Mouse (Mus musculus) midbrain, embryonic 12.5 days (tissue): ENCODE measurements around the gene Gm17535. TPM values are rescaled to one million over a fixed set of nuclear protein-coding genes. Genes with fewer than 3 reads are reported as not detected.
"Not testable (repeated sequence)": the region's sequence is repeated elsewhere in the genome, so short reads cannot be mapped to it uniquely, and the experiment has no call there.

ENCODE experiments used
- ATAC-seq: fragments of 200-750 bp; cut with Nextera tagmentation; 2 replicates; pipeline ENCODE4 v1.8.0; 2017; ENCODE audit warnings: low read depth, moderate TSS enrichment, moderate library complexity; ENCODE audit not compliant: low FRiP score
- H3K27ac ChIP-seq: fragments of 300-500 bp; sonication (generic); replicated peaks from 2 replicates; pipeline ENCODE4 v1.5.1; 2016; ENCODE audit warnings: mild to moderate bottlenecking
- H3K27me3 ChIP-seq: fragments of 300-500 bp; sonication (generic); 2 replicates; pipeline ENCODE4 v1.6.1; 2016; ENCODE audit warnings: mild to moderate bottlenecking
- H3K36me3 ChIP-seq: fragments of 300-500 bp; sonication (generic); 2 replicates; pipeline ENCODE4 v1.6.1; 2016
- H3K4me1 ChIP-seq: fragments of 300-500 bp; sonication (generic); 2 replicates; pipeline ENCODE4 v1.6.1; 2016
- H3K4me2 ChIP-seq: fragments of 300-500 bp; sonication (generic); replicated peaks from 2 replicates; pipeline ENCODE4 v1.6.1; 2016; ENCODE audit warnings: mild to moderate bottlenecking, moderate library complexity
- H3K4me3 ChIP-seq: fragments of 300-500 bp; sonication (generic); 2 replicates; pipeline ENCODE4 v1.5.1; 2016; ENCODE audit warnings: mild to moderate bottlenecking
- H3K9ac ChIP-seq: fragments of 300-500 bp; sonication (generic); replicated peaks from 2 replicates; pipeline ENCODE4 v1.6.1; 2016; ENCODE audit warnings: mild to moderate bottlenecking, moderate library complexity
- H3K9me3 ChIP-seq: fragments of 300-500 bp; sonication (generic); 2 replicates; pipeline ENCODE4 v1.6.1; 2016; ENCODE audit warnings: mild to moderate bottlenecking
- WGBS: fragments of 180-500 bp; shearing (Covaris S2); methylation state at CpG from one replicate; pipeline ENCODE4 v1.1.7; 2016; 5-methylcytosine and 5-hydroxymethylcytosine counted together
- polyA plus RNA-seq: library from polyadenylated mRNA; unstranded; fragments of >200 nt; fragmentation: Nextera tagmentation; extraction: Ambion mirVana; gene quantifications from 2 replicates; pipeline ENCODE4 v1.2.1, GENCODE M21; 2016

Gene Gm17535
- polyA plus RNA-seq, 1 experiment from 2014 or later = not detected

DNA sequence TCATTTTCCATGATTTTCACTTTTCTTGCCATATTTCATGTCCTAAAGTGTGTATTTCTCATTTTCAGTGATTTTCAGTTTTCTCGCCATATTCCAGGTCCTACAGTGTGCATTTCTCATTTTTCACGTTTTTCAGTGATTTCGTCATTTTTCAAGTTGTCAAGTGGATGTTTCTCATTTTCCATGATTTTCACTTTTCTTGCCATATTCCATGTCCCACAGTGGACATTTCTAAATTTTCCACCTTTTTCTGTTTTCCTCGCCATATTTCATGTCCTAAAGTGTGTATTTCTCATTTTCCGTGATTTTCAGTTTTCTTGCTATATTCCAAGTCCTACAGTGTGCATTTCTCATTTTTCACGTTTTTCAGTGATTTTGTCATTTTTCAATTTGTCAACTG lies 18.5 kb upstream of the Gm17535 start:
- not testable (repeated sequence) for H3K4me2 ChIP-seq, ATAC-seq, H3K27ac ChIP-seq, H3K36me3 ChIP-seq, H3K9me3 ChIP-seq, H3K9ac ChIP-seq, H3K4me3 ChIP-seq, H3K4me1 ChIP-seq, H3K27me3 ChIP-seq
- 77% methylated on average over 6 of the region's 6 CpGs for WGBS

GRCm38 (mm10) chr9:3017108-3017507 lies 17.3 kb upstream of the Gm17535 start, which contains the start of gene Gm10719:
Gene Gm10719 (plus strand): TSS chr9:3017408.
- not testable (repeated sequence) for H3K9me3 ChIP-seq, H3K27ac ChIP-seq, H3K9ac ChIP-seq, H3K4me2 ChIP-seq, H3K27me3 ChIP-seq, H3K4me3 ChIP-seq, ATAC-seq, H3K36me3 ChIP-seq, H3K4me1 ChIP-seq
- WGBS = 81% methylated on average over 1 of the region's 9 CpGs

GRCm38 (mm10) chr9:3018944-3019343 lies 15.5 kb upstream of the Gm17535 start:
- H3K9ac ChIP-seq, H3K4me3 ChIP-seq, H3K27me3 ChIP-seq, H3K9me3 ChIP-seq, H3K36me3 ChIP-seq, ATAC-seq, H3K4me1 ChIP-seq, H3K4me2 ChIP-seq, H3K27ac ChIP-seq: not testable (repeated sequence)
- 59% methylated on average over 9 of the region's 9 CpGs for WGBS

GRCm38 (mm10) chr9:3019835-3020727 lies 14.3 kb upstream of the Gm17535 start:
- H3K9ac ChIP-seq = not testable (repeated sequence)

GRCm38 (mm10) chr9:3022316-3023008 lies 11.9 kb upstream of the Gm17535 start:
- H3K36me3 ChIP-seq, H3K4me3 ChIP-seq, H3K4me1 ChIP-seq, H3K27me3 ChIP-seq, H3K4me2 ChIP-seq, H3K9me3 ChIP-seq, H3K27ac ChIP-seq, H3K9ac ChIP-seq, ATAC-seq: not testable (repeated sequence)
- WGBS = 77% methylated on average over 11 of the region's 13 CpGs

More at GRCm38 (mm10) chr9:3019835-3020727, 14.3 kb upstream of the Gm17535 start:
- H3K9me3 ChIP-seq, H3K27me3 ChIP-seq, H3K36me3 ChIP-seq, H3K4me3 ChIP-seq, H3K4me1 ChIP-seq, H3K4me2 ChIP-seq, H3K27ac ChIP-seq: not testable (repeated sequence)
- ATAC-seq = peak; percentile 60
- 75% methylated on average over 17 of the region's 19 CpGs for WGBS

DNA sequence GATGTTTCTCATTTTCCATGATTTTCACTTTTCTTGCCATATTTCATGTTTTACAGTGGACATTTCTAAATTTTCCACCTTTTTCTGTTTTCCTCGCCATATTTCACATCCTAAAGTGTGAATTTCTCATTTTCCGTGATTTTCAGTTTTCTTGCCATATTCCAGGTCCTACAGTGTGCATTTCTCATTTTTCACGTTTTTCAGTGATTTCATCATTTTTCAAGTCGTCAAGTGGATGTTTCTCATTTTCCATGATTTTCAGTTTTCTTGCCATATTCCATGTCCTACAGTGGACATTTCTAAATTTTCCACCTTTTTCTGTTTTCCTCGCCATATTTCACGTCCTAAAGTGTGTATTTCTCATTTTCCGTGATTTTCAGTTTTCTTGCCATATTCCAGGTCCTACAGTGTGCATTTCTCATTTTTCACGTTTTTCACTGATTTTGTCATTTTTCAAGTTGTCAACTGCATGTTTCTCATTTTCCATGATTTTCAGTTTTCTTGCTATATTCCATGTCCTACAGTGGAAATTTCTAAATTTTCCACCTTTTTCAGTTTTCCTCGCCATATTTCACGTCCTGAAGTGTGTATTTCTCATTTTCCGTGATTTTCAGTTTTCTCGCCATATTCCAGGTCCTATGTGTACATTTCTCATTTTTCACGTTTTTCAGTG lies 11.0 kb upstream of the Gm17535 start, which contains the start of gene Gm10718:
Gene Gm10718, plus strand, starts transcription at position 236 of the 673 bp plus-strand sequence.
- not testable (repeated sequence) for H3K27ac ChIP-seq, H3K4me3 ChIP-seq, H3K9ac ChIP-seq, H3K4me1 ChIP-seq, H3K27me3 ChIP-seq, ATAC-seq, H3K9me3 ChIP-seq, H3K36me3 ChIP-seq, H3K4me2 ChIP-seq
- WGBS = 74% methylated on average over 12 of the region's 13 CpGs

- not testable (repeated sequence) for ATAC-seq, H3K27me3 ChIP-seq
- 79% methylated on average over 16 of the region's 16 CpGs for WGBS
Measured at GRCm38 (mm10) chr9:3023985-3024648, 10.3 kb upstream of the Gm17535 start.

GRCm38 (mm10) chr9:3024912-3025467 lies 9.4 kb upstream of the Gm17535 start, which contains the start of gene Gm10717:
Gene Gm10717 (plus strand): TSS chr9:3025417.
- ATAC-seq, H3K36me3 ChIP-seq: not testable (repeated sequence)
- WGBS = 69% methylated on average over 12 of the region's 12 CpGs

More at GRCm38 (mm10) chr9:3023985-3024648, 10.3 kb upstream of the Gm17535 start:
- H3K4me1 ChIP-seq, H3K9ac ChIP-seq, H3K27ac ChIP-seq, H3K4me2 ChIP-seq, H3K4me3 ChIP-seq, H3K9me3 ChIP-seq, H3K36me3 ChIP-seq: not testable (repeated sequence)

DNA sequence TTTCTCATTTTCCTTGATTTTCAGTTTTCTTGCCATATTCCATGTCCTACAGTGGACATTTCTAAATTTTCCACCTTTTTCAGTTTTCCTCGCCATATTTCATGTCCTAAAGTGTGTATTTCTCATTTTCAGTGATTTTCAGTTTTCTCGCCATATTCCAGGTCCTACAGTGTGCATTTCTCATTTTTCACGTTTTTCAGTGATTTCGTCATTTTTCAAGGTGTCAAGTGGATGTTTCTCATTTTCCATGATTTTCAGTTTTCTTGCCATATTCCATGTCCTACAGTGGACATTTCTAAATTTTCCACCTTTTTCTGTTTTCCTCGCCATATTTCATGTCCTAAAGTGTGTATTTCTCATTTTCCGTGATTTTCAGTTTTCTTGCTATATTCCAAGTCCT lies 8.7 kb upstream of the Gm17535 start:
- not testable (repeated sequence) for H3K27ac ChIP-seq, H3K9me3 ChIP-seq, H3K36me3 ChIP-seq, ATAC-seq, H3K4me3 ChIP-seq, H3K4me2 ChIP-seq, H3K4me1 ChIP-seq, H3K9ac ChIP-seq, H3K27me3 ChIP-seq
- WGBS = 73% methylated on average over 5 of the region's 6 CpGs

More at GRCm38 (mm10) chr9:3024912-3025467, 9.4 kb upstream of the Gm17535 start, which contains the start of gene Gm10717:
- H3K4me1 ChIP-seq, H3K27ac ChIP-seq, H3K4me3 ChIP-seq, H3K9ac ChIP-seq, H3K4me2 ChIP-seq, H3K27me3 ChIP-seq, H3K9me3 ChIP-seq: not testable (repeated sequence)

- H3K4me3 ChIP-seq, H3K4me1 ChIP-seq, H3K27me3 ChIP-seq, ATAC-seq, H3K36me3 ChIP-seq, H3K9me3 ChIP-seq, H3K9ac ChIP-seq, H3K4me2 ChIP-seq, H3K27ac ChIP-seq: not testable (repeated sequence)
- 70% methylated on average over 5 of the region's 5 CpGs for WGBS
Measured at GRCm38 (mm10) chr9:3026136-3026535, 8.3 kb upstream of the Gm17535 start.

DNA sequence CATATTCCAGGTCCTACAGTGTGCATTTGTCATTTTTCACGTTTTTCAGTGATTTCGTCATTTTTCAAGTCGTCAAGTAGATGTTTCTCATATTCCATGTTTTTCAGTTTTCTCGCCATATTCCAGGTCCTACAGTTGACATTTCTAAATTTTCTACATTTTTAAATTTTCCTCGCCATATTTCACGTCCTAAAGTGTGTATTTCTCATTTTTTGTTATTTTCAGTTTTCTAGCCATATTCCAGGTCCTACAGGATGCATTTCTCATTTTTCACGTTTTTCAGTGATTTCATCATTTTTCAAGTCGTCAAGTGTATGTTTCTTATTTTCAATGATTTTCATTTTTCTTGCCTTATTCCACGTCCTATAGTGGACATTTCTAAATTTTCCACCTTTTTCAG lies 7.7 kb upstream of the Gm17535 start:
- not testable (repeated sequence) for H3K4me2 ChIP-seq, H3K27ac ChIP-seq, H3K4me3 ChIP-seq, H3K27me3 ChIP-seq, H3K36me3 ChIP-seq, H3K9me3 ChIP-seq, H3K9ac ChIP-seq, ATAC-seq, H3K4me1 ChIP-seq
- WGBS = 68% methylated on average over 9 of the region's 9 CpGs
